Mouse (Mus musculus) ES-E14 (cell line): ENCODE data around the gene Vipr2. TPM values are rescaled to one million over a fixed set of nuclear protein-coding genes. Genes with fewer than 3 reads are reported as not detected.

Experiments
- DNase-seq: peaks from one replicate; pipeline ENCODE4 v3.0.0-alpha.2; 2013; ENCODE audit warnings: low read depth, low spot score
- H3K27ac ChIP-seq: 2 replicates; pipeline ENCODE4 v1.5.1; 2012; ENCODE audit warnings: low read depth, mild to moderate bottlenecking, low read length, moderate library complexity, mixed read lengths; ENCODE audit not compliant: poor library complexity, insufficient read depth, severe bottlenecking
- H3K36me3 ChIP-seq: 2 replicates; pipeline ENCODE4 v1.6.1; 2012; ENCODE audit warnings: mild to moderate bottlenecking, low read length, moderate library complexity, mixed read lengths; ENCODE audit not compliant: control insufficient read depth, poor library complexity, insufficient read depth, severe bottlenecking
- H3K4me1 ChIP-seq, 2 experiments: fragments of 150-350 bp in 1 of 2; sonication (generic) in 1 of 2; 2 replicates each; pipeline ENCODE4 v1.6.1; 2012; ENCODE audit warnings: low read length in 2 of 2, mild to moderate bottlenecking in 1 of 2, mixed read lengths in 1 of 2; ENCODE audit not compliant: control insufficient read depth in 2 of 2, insufficient read depth in 2 of 2, poor library complexity in 1 of 2
- H3K4me3 ChIP-seq, 2 experiments: fragments of 150-350 bp in 1 of 2; sonication (generic) in 1 of 2; 2 replicates each; pipeline ENCODE4 v1.5.1; 2012; ENCODE audit warnings: low read length in 2 of 2, low read depth in 1 of 2, mild to moderate bottlenecking in 1 of 2, mixed read lengths in 1 of 2; ENCODE audit not compliant: insufficient read depth in 1 of 2, poor library complexity in 1 of 2, severe bottlenecking in 1 of 2
- H3K9ac ChIP-seq: 2 replicates; pipeline ENCODE4 v1.6.1; 2012; ENCODE audit warnings: low read depth, mild to moderate bottlenecking, low read length, mixed read lengths; ENCODE audit not compliant: poor library complexity, insufficient read depth, severe bottlenecking
- H3K9me3 ChIP-seq: fragments of 150-350 bp; sonication (generic); 2 replicates; pipeline ENCODE4 v1.6.1; 2012; ENCODE audit warnings: low read depth, mild to moderate bottlenecking, low read length; ENCODE audit not compliant: control insufficient read depth, insufficient read depth
- CHD2 ChIP-seq: IDR thresholded peaks from 2 replicates; pipeline ENCODE4 v1.6.1; 2014; ENCODE audit warnings: mild to moderate bottlenecking, low read depth, low read length, inconsistent platforms
- HCFC1 ChIP-seq: IDR thresholded peaks from 2 replicates; pipeline ENCODE4 v1.6.1; 2012; ENCODE audit warnings: low read length, inconsistent platforms, borderline replicate concordance; ENCODE audit not compliant: insufficient read depth
- MAFK ChIP-seq: IDR thresholded peaks from 2 replicates; pipeline ENCODE4 v1.6.1; 2014; ENCODE audit warnings: mild to moderate bottlenecking, low read depth, low read length, inconsistent platforms; ENCODE audit not compliant: insufficient read depth
- ZC3H11A ChIP-seq: IDR thresholded peaks from 2 replicates; pipeline ENCODE4 v1.6.1; 2012; ENCODE audit warnings: low read depth, mild to moderate bottlenecking, inconsistent platforms, low read length, borderline replicate concordance
- ZNF384 ChIP-seq: IDR thresholded peaks from 2 replicates; pipeline ENCODE4 v1.6.1; 2012; ENCODE audit warnings: low read depth, low read length, inconsistent platforms
- in situ Hi-C, 2 experiments: fragments of 600-800 bp; cut with MboI; formaldehyde crosslinking; loops; one replicate each; pipeline ENCODE4 v1.15.1; 2025; ENCODE audit warnings: low sequenced_read_pairs in 2 of 2, inconsistent platforms in 1 of 2; ENCODE audit not compliant: unreplicated experiment in 2 of 2
- total RNA-seq: library from RNA; depleted of rRNA; stranded (reverse); fragments of 300-350 nt; gene quantifications from 2 replicates; pipeline ENCODE4 v1.2.3, GENCODE M21; 2012

The Vipr2 gene
- total RNA-seq, 1 experiment: 0.98 TPM

GRCm38 (mm10) chr12:116145246-116145645, 67.7 kb downstream of the Vipr2 start:
- Histone ChIP-seq H3K9ac (no peak overlapping the region), H3K4me3 (no peak overlapping the region), H3K4me1 (no peaks in the 10 kb centered on the region), H3K27ac (no peak overlapping the region), H3K36me3 (no peaks in the 10 kb centered on the region), H3K9me3 (no peaks in the 10 kb centered on the region)
- TF ChIP-seq MAFK (no peak), CHD2 (no peak), HCFC1 (no peak), ZNF384 (no peak), ZC3H11A (no peak)
- DNase-seq: no peak
- in situ Hi-C loops: no loop called here

DNA sequence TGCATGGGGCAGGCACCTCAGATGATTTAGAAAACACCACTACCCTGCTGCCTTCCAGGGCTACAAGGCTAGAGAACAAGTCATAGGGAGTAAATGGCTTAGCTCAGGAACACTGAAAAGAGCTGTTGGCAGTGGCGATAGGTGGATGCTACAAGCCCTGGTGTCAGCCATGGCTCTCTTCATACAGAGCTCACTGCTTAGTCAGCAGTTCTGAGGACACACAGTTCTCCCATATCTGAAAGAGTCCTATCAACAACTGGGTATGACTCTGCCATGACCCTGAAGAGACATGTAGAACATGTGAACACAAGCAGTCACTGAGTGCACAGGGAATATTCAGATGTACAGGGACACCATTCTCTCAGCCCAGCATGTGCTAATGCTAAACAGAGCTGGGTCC, 68.2 kb downstream of the Vipr2 start:
- no peak overlapping the region for H3K4me3 ChIP-seq
- in situ Hi-C loops: no loop called here
- no peak overlapping the region for H3K9ac ChIP-seq
- H3K4me1 ChIP-seq: no peaks in the 10 kb centered on the region
- no peaks in the 10 kb centered on the region for H3K36me3 ChIP-seq
- no peaks in the 10 kb centered on the region for H3K9me3 ChIP-seq
- no peak for DNase-seq
- no peak overlapping the region for H3K27ac ChIP-seq
- TF ChIP-seq MAFK: peak; percentile 56
- TF ChIP-seq HCFC1: no peak
- TF ChIP-seq ZNF384: no peak
- no peak for TF ChIP-seq CHD2
- TF ChIP-seq ZC3H11A: no peak

DNA sequence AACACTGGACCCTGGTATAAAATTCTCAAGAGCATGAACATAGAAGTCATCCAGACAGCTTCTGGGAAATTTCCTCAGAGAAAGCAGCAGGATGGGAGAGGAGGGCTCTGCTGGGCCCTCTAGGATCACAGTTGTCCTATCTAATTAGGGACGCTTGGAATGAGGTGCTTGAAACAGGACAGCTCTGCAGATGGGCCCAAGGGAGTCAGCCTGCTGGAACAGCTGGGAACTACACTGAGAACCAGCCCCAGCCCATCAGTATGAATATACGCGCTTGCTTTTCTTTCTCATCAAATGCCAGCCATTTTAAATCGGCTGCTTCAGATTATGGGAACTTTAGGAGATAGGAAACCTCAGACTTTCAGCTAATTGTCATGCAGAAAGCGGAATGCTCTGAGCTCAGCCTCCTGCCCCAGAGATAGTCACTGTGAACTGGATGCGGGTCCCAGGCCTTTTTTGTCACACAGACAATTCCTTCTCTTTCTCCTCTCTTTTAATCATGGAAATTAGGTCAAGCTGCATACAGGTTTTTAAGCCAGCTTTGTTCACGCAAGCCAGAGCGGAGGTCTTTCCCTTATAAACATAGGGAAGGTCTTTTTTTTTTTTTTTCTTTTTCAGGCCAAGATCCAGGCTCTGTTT, 69.6 kb downstream of the Vipr2 start:
- no peak overlapping the region for H3K27ac ChIP-seq
- no peak for DNase-seq
- no peak overlapping the region for H3K9ac ChIP-seq
- H3K36me3 ChIP-seq: no peaks in the 10 kb centered on the region
- TF ChIP-seq MAFK: no peak
- TF ChIP-seq ZC3H11A: no peak
- no peak for TF ChIP-seq ZNF384
- H3K9me3 ChIP-seq: no peaks in the 10 kb centered on the region
- no peaks in the 10 kb centered on the region for H3K4me1 ChIP-seq
- in situ Hi-C loops: no loop called here
- H3K4me3 ChIP-seq: no peak overlapping the region

- DNase-seq: no peak
- in situ Hi-C loops: no loop called here
- no peaks in the 10 kb centered on the region for H3K36me3 ChIP-seq
- H3K4me1 ChIP-seq: no peaks in the 10 kb centered on the region
- H3K9me3 ChIP-seq: no peaks in the 10 kb centered on the region
- H3K27ac ChIP-seq: no peak overlapping the region
- no peak for TF ChIP-seq ZNF384
- no peak for TF ChIP-seq MAFK
- no peak for TF ChIP-seq ZC3H11A
- TF ChIP-seq HCFC1: no peak
- TF ChIP-seq CHD2: no peak
- no peak overlapping the region for H3K9ac ChIP-seq
- no peak overlapping the region for H3K4me3 ChIP-seq
Observed at GRCm38 (mm10) chr12:116152866-116153428, 75.4 kb downstream of the Vipr2 start.
